Mouse (Mus musculus) liver, embryonic 14.5 days (tissue): ENCODE data around the gene Prkd3.

Experiments used
- CTCF ChIP-seq: IDR thresholded peaks from 2 replicates; pipeline ENCODE4 v1.5.1; 2016; ENCODE audit warnings: antibody characterized with exemption, low read depth, control low read depth
- EP300 ChIP-seq: IDR thresholded peaks from 2 replicates; pipeline ENCODE4 v1.6.1; 2016; ENCODE audit warnings: antibody characterized with exemption, low read depth

- TF ChIP-seq CTCF (no peak), EP300 (no peak)
Measured at GRCm38 (mm10) chr17:78913921-78914320, 106.7 kb downstream of the Prkd3 start.
